Mouse (Mus musculus) NIH3T3 (cell line): ENCODE results near the gene Znrf1.
A peak's percentile ranks its signal among the peaks of the same experiment; 100 is the strongest.
"Not testable (repeated sequence)": the region's sequence is repeated elsewhere in the genome, so short reads cannot be mapped to it uniquely, and the experiment has no call there.

Source experiments
- DNase-seq: peaks from one replicate; pipeline ENCODE4 v3.0.0-alpha.2; 2012; ENCODE audit warnings: low read depth

Znrf1 gene

DNA sequence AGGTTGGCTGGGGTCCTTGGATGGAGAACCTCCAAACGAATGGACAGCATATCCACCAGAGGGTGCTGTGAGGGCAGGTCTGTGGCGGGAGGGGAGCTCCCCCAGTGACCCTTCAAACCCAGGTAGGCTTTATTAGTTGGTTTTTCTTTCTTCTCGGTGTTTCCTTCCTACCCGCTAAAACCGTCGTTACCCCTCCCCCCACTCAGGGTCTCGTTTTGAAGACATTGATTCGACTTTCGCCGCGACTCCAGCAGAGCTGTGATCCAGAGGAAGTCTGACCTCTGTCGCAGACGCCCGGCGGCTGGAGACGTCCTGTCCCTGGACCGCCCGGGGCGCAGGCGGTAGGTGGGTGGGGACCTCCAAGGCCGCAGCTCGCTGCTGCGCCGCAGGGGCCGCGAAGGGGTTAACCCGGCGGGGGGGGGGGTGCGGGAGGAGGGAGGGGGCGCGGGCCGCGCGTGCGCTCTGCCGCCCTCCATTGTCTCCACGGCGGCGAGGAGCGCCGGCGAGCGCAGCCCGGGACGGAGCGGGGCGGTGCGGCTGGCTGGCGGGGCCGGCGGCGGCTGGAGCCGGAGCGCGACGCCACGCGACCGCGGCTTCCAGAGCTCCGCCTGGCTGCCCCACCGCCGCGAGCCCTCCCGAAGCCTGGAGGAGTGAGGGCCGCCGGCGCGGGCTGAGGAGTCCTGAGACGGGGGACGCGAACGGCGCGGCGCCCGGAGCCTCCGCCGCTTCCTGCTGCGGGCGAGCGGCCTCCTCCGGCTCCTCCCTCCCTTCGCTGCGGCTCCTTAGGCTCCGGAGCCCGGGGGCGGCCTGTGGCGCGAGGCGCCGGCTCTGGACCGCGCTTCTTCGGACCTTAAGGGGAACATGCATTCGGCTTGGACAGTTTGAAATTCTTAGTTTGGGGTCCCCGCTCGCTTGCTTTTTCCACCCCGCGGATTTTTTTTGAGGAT, at the start of gene Znrf1:
Znrf1 (plus strand) TSS at position 67 of the 947 bp plus-strand sequence.
- DNase-seq: peak; percentile 82

DNA sequence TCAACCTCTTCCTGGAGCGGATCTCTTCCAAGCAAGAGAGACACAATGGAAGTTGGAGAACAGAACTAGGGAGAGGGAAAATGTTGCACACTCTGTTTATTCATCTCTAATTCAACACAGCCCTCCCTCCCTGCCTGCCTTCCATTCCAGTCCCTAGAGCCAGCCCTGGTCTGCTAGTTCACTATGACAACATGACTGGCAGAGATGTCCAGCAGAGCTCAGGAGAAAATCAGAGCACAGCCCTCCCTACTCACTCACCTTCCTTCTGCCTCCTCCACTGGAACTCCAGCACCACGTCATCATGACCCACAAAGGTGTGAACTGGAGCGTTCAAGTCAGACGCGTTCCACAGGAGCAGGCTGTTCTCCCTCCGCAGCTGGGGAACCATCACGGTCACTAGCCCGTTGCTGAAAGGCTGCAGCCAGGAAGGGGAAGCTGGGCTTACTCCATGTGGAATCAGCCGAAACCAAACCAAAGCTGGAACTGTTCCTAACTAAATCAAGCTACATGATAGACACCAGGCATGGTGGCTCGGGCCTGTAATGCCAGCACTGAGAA, 45.8 kb upstream of the Znrf1 start:
- DNase-seq: no peak

DNA sequence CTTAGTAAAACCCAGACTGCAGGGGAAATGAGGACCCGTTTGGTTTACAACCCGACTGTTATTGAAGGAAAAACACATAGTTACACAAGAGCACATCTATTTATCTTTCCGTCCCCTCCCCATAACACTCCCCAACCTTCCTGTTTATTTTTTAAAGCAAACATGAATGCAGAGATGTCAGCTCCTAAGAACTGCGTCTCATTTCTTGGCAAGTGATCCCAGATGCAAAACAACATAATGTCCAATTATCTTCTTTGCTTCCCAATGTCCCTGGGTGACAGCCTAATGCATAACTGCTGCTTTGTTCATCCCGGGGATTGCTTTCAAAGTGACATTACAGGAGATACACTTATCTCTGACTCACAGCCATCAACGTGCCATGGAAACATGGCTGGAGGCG, 44.7 kb upstream of the Znrf1 start:
- no peak for DNase-seq

DNA sequence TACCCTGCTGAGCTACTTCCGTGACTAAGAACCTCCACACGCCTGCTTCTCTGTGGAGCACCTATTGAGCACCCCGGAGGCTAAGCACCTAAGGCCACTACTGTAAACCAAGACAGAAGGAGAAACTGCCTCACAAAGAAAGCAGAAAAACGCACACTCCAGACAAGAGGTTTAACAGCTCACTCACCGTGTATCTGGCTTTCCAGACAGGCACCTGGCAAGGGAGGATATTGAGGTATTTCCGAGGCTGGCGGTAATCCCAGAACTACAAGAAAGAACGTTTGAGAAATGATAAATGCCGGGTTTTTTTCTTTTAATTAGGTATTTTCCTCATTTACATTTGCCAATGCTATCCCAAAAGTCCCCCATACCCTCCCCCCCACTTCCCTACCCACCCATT, 43.4 kb upstream of the Znrf1 start:
- DNase-seq: no peak

- DNase-seq: no peak
Measured at GRCm38 (mm10) chr8:111493176-111493575, 42.7 kb upstream of the Znrf1 start.

DNA sequence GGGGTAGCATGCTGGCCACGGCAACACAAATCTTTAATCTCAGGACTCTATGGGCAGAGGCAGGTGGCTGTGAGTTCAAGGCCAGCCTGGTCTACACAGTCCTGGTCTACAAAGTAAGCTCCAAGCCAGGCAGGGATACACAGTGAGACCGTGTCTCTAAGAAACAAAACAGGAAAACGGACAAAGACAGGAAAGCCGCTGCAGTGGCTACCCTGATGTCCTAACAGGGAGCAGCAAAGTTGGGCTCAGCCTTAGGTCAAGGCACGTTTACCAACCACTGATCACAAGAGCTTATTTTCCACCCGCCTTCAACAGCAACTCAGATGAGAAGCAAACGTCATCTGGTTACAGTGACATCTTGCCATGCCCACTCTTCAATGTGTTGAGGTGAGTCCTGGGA, 39.6 kb upstream of the Znrf1 start:
- DNase-seq: no peak

GRCm38 (mm10) chr8:111498249-111498648, 37.6 kb upstream of the Znrf1 start:
- not testable (repeated sequence) for DNase-seq

DNA sequence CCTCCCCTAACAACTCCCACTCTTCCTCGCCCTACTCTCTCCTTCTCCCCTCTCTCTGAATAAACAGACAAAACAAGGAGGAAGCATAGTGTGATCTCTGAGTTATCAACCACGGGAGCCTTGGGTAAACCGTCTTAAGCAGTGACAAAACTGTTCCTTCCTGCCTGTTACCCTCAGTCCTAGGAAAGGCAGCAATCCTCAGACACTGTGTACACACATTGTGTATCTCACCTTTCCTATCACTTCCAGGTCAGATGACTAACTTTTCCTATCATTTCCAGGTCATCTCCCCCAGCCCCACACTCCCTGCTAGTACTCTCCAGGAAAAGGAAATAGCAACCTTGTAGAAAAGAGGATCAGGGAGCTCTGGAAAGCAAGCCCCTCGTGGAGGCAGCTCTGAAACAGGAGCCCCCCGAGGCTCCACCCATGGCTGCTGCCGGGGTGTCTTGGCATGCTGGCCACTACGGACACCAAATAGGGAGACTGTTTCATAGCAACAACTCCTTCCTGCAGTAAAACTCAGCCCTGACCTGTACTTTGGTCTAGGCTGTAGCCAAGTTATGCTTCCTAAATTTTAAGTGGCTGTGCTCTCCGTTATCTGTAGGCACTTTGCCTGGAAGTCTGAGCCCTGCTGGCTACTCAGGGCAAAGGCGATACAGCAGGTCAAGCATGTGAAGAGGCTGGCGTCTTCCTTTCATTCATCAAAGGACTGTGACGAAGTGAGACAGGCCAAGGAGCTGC, 34.0 kb upstream of the Znrf1 start:
- DNase-seq: no peak

- DNase-seq: peak; percentile 34
Measured at GRCm38 (mm10) chr8:111508566-111508965, 27.3 kb upstream of the Znrf1 start.

- no peak for DNase-seq
Measured at GRCm38 (mm10) chr8:111509278-111509677, 26.6 kb upstream of the Znrf1 start.

DNA sequence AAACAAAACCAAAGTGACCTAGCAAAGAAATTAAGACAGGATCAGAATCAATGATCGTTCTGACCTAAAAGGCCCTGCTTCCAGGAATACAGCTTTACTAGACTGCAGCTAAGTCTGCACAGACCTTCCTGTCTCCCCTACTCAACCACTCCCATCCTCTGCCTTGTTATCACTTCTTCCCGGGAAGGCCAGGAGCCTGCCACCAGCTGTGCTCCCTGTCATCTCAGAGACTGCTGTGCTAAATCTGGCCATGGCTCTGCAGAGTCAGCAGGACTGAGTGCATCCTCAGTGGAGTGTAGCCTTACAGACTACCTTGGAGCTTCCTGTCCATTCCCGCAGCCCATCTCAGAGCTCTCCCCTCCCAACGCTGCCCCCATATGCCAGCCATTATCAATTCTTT, 25.5 kb upstream of the Znrf1 start:
- no peak for DNase-seq

GRCm38 (mm10) chr8:111512941-111513340, 23.0 kb upstream of the Znrf1 start:
- DNase-seq: no peak

GRCm38 (mm10) chr8:111513446-111513845, 22.5 kb upstream of the Znrf1 start:
- DNase-seq: no peak

DNA sequence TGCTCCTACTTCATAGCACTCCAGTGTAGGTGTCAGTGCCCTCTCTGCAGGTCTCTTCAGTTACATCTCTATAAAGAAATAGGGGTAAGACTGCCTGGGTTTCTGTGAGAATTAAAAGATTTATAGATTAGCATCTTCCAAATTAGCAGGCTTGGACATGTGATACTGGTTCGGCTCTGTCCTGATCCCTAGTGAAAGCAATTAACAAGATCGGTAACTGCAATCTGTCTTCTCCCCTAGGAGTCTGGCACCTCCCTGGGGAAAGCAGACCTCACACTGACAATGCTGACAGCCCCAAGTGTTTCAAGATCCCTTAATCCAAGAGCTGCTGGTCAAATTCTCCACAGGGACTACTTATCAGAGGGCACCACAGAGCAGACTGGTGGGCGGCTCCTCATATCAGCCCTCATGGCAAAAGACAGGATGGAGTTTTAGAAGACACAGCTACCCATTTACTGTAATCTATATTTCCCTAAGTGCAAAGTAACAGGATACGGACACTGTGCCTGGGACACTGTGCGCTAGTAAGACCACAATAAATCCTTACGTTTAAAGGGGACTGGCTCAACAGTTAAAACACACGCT, 19.4 kb upstream of the Znrf1 start:
- no peak for DNase-seq

- DNase-seq: no peak
Measured at GRCm38 (mm10) chr8:111517466-111517865, 18.4 kb upstream of the Znrf1 start.

DNA sequence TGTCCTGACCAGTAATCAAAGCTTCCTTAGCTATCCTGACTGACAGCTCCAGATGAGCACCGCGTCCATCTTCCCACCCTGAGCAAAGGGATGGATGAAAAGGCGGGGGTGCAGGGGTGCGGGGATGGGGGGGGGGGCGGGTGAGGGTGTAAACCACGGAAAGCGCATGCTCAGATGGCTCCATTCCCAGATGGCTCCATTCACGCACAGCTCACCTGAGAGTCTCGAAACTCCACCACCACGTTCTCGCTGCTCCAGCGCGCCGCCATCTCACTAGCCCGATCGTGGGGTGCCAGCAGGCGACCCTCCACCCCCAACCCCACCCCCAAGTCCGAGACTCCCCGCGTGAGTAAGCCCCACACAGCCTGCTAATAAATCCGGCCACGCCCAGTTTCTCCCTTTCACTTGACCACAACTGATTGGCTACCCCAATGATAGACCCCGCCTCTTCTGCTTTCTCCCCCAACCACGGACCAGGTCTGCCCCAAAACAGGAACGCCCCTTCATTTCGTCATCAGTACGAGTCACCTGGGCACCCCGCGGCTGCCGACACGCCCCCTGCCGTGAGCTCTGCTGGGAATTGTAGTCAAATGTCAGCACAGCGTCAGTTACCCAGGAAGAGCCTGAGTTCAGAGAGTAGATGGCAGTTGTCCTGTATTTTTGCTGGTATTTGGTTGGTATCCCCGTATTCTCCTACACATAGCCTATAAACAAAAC, 14.0 kb upstream of the Znrf1 start, which contains the start of gene Wdr59:
Wdr59 (minus strand) TSS at position 380 of the 717 bp plus-strand sequence.
- DNase-seq: peak; percentile 99

DNA sequence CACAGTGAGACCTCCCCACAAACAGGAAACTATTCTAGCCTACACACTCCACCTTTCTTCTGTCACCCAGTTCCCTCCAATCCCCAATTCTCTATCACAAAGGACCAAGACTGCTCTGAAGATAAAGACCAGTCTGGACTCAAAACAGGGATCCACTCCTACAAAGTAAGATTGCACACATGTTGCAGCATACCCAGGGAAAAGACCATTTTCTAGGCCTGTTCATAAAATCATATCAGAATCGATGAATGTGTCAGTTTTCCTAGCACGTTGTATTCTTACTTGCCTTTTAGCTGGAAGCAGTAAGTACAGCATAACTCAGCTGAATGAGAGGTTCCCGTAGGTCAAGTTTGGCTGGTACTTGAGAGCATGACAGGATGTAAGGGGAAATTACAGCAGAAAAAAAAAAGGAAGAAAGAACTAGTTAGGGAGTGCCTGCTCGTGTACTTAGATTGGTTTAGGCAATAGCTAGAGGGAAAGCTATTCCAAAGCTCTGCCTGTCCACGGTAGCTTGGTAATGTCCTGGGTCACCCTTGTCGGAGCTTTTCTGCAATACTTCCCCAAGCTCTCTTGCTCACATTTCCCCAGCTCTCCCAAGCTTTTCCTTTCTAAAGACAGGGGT, 9.4 kb upstream of the Znrf1 start:
- DNase-seq: no peak

- DNase-seq: no peak
Measured at GRCm38 (mm10) chr8:111527149-111527548, 8.7 kb upstream of the Znrf1 start.

DNA sequence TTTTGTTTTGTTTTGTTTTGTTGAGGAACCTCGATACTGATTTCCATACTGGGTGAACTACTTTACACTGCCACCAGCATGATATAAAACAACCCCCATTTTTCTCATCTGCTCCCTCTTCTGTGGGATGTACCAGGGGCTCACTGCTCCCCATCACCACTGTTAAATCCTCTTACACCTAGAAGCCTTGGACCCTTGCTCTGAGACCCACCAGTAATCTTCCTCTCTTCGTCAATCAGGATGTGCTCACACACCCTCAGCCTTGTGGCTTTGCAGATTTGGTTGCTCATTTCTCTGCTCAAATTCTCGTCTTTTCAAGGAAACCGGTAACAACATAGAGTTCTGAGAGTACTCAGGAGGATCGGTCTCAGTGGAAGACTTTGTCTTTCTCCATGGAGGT, 7.8 kb upstream of the Znrf1 start:
- DNase-seq: no peak

- DNase-seq: no peak
Measured at GRCm38 (mm10) chr8:111531191-111531590, 4.7 kb upstream of the Znrf1 start.

DNA sequence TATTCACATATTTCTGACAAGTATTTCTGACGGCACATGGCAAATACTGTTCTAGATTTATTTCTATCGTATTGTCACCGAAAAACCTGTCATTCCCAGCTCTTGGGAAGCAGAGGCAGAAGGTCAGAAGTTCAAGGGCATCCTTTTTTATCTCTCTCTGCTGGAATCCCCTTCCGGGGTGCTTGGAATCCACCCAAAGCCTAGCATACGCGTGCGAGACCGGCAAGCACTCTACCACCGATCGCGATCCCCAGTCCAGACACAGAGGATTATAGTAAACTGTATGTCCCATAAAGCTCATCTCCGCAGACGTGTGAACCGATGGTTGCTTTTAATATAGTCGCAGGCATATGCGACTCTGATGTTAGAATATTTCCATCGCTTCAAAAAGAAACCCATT, 4.3 kb upstream of the Znrf1 start:
- no peak for DNase-seq
